Mouse (Mus musculus): Measurements from ENCODE around the gene Arsb.

GRCm38 (mm10) chr13:93906552-93907245, 135.3 kb downstream of the Arsb start:
- TF ChIP-seq CTCF (IDR thresholded peaks at IDR 0.05; ENCODE audit: extremely low read depth, insufficient read depth, low read length) (no peak), POLR2A (IDR thresholded peaks at IDR 0.05; ENCODE audit: extremely low read depth, insufficient read depth, low read length) (no peak)
